Mouse (Mus musculus) retina, embryonic 14.5 days (tissue): ENCODE data around the gene Olfr463.

Experiments used
- DNase-seq: peaks from one replicate; pipeline ENCODE4 v3.0.0-alpha.2; 2015; ENCODE audit warnings: low spot score

Gene Olfr463

GRCm38 (mm10) chr11:87846968-87847600 lies 50.1 kb downstream of the Olfr463 start:
- no peak for DNase-seq
